In genomic region chr6:97832501-97832900, GRCm38 (mm10) we compare ENCODE assay signal across 7 mouse cellular contexts.
"Had no signal": no experiment of that assay in that cellular context is flagged by ENCODE, and none has a peak within 500 bp of the region (broad histone marks: within the 10 kb centered on the region; RNA-seq: fewer than 3 reads in every experiment).

No protein-coding gene starts in this region.

- DNase-seq: lung, adult 18-20 months; lung, embryonic 14.5 days; lung, postnatal 10 days; right cerebral cortex, postnatal 14 days; thymus, adult 2 months; thymus, postnatal 25 days; thymus, postnatal 4 days had no signal
